Mouse (Mus musculus) gastrocnemius, postnatal 4 days (tissue): ENCODE results near the gene Lgals4. TPM values are rescaled to one million over a fixed set of nuclear protein-coding genes. Genes with fewer than 3 reads are reported as not detected.

ENCODE experiments used
- DNase-seq, 2 experiments: peaks; one replicate each; pipeline ENCODE4 v3.0.0; 2021 to 2022; ENCODE audit warnings: low spot score in 2 of 2, mixed read lengths in 2 of 2
- long read RNA-seq, 2 experiments: library from polyadenylated mRNA; stranded (forward); transcript quantifications; one replicate each; pipeline ENCODE4 v2.0.0; 2021
- total RNA-seq, 2 experiments: library from RNA; stranded (reverse); gene quantifications; 2 replicates each; pipeline ENCODE4 v1.2.3; 2021

Gene Lgals4
- total RNA-seq, result 1 to 10 TPM; 5.3 to 8.7 TPM
- long read RNA-seq, experiment 1, partial matches to known transcripts, result 0 of 3 reads
- long read RNA-seq, experiment 1, other reads (novel, unspliced or antisense), result 3 of 3 reads
- long read RNA-seq, experiment 2, partial matches to known transcripts, result 2 of 9 reads
- long read RNA-seq, experiment 2, other reads (novel, unspliced or antisense), result 7 of 9 reads

GRCm38 (mm10) chr7:28833723-28834347, at the start of gene Lgals4:
Gene Lgals4 (plus strand): TSS chr7:28833854.
- no peak for DNase-seq

GRCm38 (mm10) chr7:28785161-28785560, 48.5 kb upstream of the Lgals4 start:
- no peak for DNase-seq

- no peak for DNase-seq
Measured at GRCm38 (mm10) chr7:28787884-28788283, 45.8 kb upstream of the Lgals4 start.

- no peak for DNase-seq
Measured at GRCm38 (mm10) chr7:28788307-28789195, 45.1 kb upstream of the Lgals4 start, which contains the start of gene Rinl. Gene Rinl (plus strand): TSS chr7:28788969.

GRCm38 (mm10) chr7:28789235-28789634, 44.4 kb upstream of the Lgals4 start:
- DNase-seq, result no peak

- no peak for DNase-seq
Measured at GRCm38 (mm10) chr7:28790066-28790806, 43.4 kb upstream of the Lgals4 start.

GRCm38 (mm10) chr7:28791706-28792105, 41.9 kb upstream of the Lgals4 start:
- DNase-seq, result no peak

GRCm38 (mm10) chr7:28792391-28793185, 41.1 kb upstream of the Lgals4 start:
- no peak for DNase-seq

GRCm38 (mm10) chr7:28793834-28794233, 39.8 kb upstream of the Lgals4 start:
- DNase-seq, result no peak

GRCm38 (mm10) chr7:28794496-28794895, 39.2 kb upstream of the Lgals4 start:
- DNase-seq, result no peak

- DNase-seq, result no peak
Measured at GRCm38 (mm10) chr7:28795832-28796231, 37.8 kb upstream of the Lgals4 start.

GRCm38 (mm10) chr7:28796562-28796975, 37.1 kb upstream of the Lgals4 start:
- peak; percentile 74 to 85 for DNase-seq

- no peak for DNase-seq
Measured at GRCm38 (mm10) chr7:28799994-28800393, 33.7 kb upstream of the Lgals4 start.

- no peak for DNase-seq
Measured at GRCm38 (mm10) chr7:28801451-28801850, 32.2 kb upstream of the Lgals4 start.

- peak in 1 of 2 experiments; percentile 60 for DNase-seq
Measured at GRCm38 (mm10) chr7:28801901-28802670, 31.6 kb upstream of the Lgals4 start.

- DNase-seq, result no peak
Measured at GRCm38 (mm10) chr7:28802846-28803588, 30.6 kb upstream of the Lgals4 start.

- DNase-seq, result no peak
Measured at GRCm38 (mm10) chr7:28803756-28804155, 29.9 kb upstream of the Lgals4 start.

GRCm38 (mm10) chr7:28806869-28807268, 26.8 kb upstream of the Lgals4 start:
- DNase-seq, result no peak
